Mouse (Mus musculus) stomach, postnatal 0 days (tissue): ENCODE results near the gene Parp14. TPM values are rescaled to one million over a fixed set of nuclear protein-coding genes. Genes with fewer than 3 reads are reported as not detected.
"Not testable (repeated sequence)": the region's sequence is repeated elsewhere in the genome, so short reads cannot be mapped to it uniquely, and the experiment has no call there.

Source experiments
- ATAC-seq: fragments of 200-750 bp; cut with Nextera tagmentation; 2 replicates; pipeline ENCODE4 v1.8.0; 2017; ENCODE audit not compliant: low FRiP score, low TSS enrichment
- DNase-seq: peaks from one replicate; pipeline ENCODE4 v3.0.0-alpha.2; 2016; ENCODE audit warnings: low spot score
- H3K27ac ChIP-seq: fragments of 300-500 bp; sonication (generic); replicated peaks from 2 replicates; pipeline ENCODE4 v1.5.1; 2014; ENCODE audit warnings: mild to moderate bottlenecking, control low read depth
- H3K27me3 ChIP-seq: fragments of 300-500 bp; sonication (generic); 2 replicates; pipeline ENCODE4 v1.6.1; 2014; ENCODE audit warnings: low read length; ENCODE audit not compliant: control insufficient read depth, insufficient read depth
- H3K36me3 ChIP-seq: fragments of 300-500 bp; sonication (generic); 2 replicates; pipeline ENCODE4 v1.6.1; 2014; ENCODE audit warnings: low read length, mixed read lengths; ENCODE audit not compliant: control insufficient read depth, insufficient read depth
- H3K4me1 ChIP-seq: fragments of 300-500 bp; sonication (generic); replicated peaks from 2 replicates; pipeline ENCODE4 v1.6.1; 2014; ENCODE audit warnings: antibody characterized with exemption; ENCODE audit not compliant: control insufficient read depth, insufficient read depth
- H3K4me2 ChIP-seq: fragments of 300-500 bp; sonication (generic); replicated peaks from 2 replicates; pipeline ENCODE4 v1.6.1; 2014; ENCODE audit warnings: low read depth, mild to moderate bottlenecking, control low read depth, moderate library complexity
- H3K4me3 ChIP-seq: fragments of 300-500 bp; sonication (generic); 2 replicates; pipeline ENCODE4 v1.5.1; 2014; ENCODE audit warnings: low read depth, low read length, control low read depth
- H3K9ac ChIP-seq: fragments of 300-500 bp; sonication (generic); 2 replicates; pipeline ENCODE4 v1.6.1; 2014; ENCODE audit warnings: mild to moderate bottlenecking, low read length, control low read depth, mixed read lengths
- H3K9me3 ChIP-seq: fragments of 300-500 bp; sonication (generic); 2 replicates; pipeline ENCODE4 v1.6.1; 2016; ENCODE audit warnings: low read length; ENCODE audit not compliant: control insufficient read depth
- CTCF ChIP-seq: IDR thresholded peaks from 2 replicates; pipeline ENCODE4 v1.5.1; 2016; ENCODE audit warnings: antibody characterized with exemption, low read depth, mild to moderate bottlenecking, moderate library complexity
- EP300 ChIP-seq: optimal IDR thresholded peaks from 2 replicates; pipeline ENCODE3; 2016; ENCODE audit warnings: antibody characterized with exemption
- WGBS: fragments of 180-500 bp; shearing (Covaris S2); extraction: QIAGEN DNeasy Blood & Tissue Kit; methylation state at CpG from one replicate; pipeline ENCODE4 v1.1.7; 2014; 5-methylcytosine and 5-hydroxymethylcytosine counted together
- polyA plus RNA-seq: library from polyadenylated mRNA; unstranded; fragments of >200 nt; fragmentation: Nextera tagmentation; extraction: Ambion mirVana; gene quantifications from 2 replicates; pipeline ENCODE4 v1.2.1, GENCODE M21; 2015

The Parp14 gene
- polyA plus RNA-seq, 1 experiment from 2014 or later, result 1.4 TPM

DNA sequence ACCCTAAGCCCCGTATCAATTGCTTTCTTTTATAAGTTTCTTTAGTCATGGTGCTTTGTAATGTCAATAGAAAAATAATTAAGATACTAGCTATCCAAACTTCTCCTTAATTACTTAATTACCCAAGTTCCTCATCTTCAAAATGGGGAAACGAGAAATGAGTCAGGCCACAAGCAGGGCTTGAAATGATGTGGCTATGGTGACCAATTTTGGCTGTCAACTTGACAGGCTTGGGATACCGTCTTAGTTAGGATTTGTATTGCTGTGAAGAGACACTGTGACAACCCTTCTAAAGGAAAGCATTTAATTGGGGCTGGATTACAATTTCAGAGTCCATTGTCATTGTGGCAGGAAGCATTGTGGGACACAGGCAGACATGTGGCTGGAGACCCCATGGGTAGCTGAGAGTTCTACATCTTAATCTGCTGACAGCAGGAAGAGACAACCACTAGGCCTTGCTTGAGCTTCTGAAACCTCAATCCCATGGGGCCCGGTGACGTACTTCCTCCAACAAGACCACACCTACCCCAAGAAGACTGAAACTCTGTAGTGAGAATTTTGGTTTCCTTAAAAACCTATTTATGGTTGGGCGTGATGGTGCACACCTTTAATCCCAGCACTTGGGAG, 31.8 kb upstream of the Parp14 start:
- Histone ChIP-seq H3K27ac (no peak overlapping the region), H3K4me3 (no peak overlapping the region), H3K9ac (no peak overlapping the region), H3K4me1 (no peaks in the 10 kb centered on the region), H3K9me3 (no peaks in the 10 kb centered on the region), H3K36me3 (no peaks in the 10 kb centered on the region), H3K27me3 (no peaks in the 10 kb centered on the region), H3K4me2 (no peak overlapping the region)
- TF ChIP-seq EP300 (no peak), CTCF (no peak)
- DNase-seq (no peak), ATAC-seq (no peak)
- 93% methylated on average over 6 of the region's 6 CpGs for WGBS

DNA sequence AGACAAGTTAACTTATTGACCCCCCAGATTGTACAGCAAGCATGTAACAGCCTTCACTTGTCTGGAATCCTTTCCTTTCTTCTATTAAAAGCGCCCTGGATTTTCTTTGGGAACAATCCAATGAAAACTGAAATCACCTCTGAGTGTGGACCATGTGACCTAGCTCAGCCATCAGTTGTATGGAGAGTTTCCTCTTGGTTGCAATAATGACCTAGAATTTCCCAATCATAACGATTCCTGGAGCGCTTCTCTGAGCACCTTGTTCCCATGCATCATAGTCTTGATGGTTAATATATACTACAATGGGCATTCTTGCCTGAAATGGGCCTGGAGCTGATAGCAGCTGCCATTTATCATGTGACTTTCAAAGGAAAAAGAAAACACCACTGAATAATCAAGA, 29.2 kb upstream of the Parp14 start:
- DNase-seq, result no peak
- Histone ChIP-seq H3K36me3 (no peaks in the 10 kb centered on the region), H3K9me3 (no peaks in the 10 kb centered on the region), H3K27me3 (no peaks in the 10 kb centered on the region), H3K4me3 (no peak overlapping the region), H3K27ac (no peak overlapping the region), H3K9ac (no peak overlapping the region), H3K4me2 (no peak overlapping the region), H3K4me1 (no peaks in the 10 kb centered on the region)
- no peak for ATAC-seq
- WGBS, result 72% methylated on average over 3 of the region's 3 CpGs
- no peak for TF ChIP-seq EP300
- no peak for TF ChIP-seq CTCF

DNA sequence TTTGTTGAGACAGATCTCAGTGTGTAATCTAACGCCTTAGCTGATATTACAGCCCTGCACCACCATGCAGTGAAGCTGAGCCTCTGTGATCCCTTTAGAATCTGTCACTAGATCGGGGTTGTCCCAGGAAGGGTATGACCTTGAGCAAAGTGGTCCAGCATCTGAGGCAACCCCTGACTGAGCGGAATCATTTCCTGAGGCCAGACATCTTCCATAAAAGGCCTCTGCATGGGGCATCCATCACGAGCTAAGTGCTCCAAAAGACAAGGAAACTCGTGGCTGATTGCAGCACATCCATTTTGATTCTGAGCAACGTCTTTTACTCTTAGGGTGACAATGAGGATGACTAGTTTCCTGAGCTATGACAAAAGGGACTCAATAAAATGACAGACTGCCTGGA, 23.7 kb upstream of the Parp14 start:
- Histone ChIP-seq H3K27ac (no peak overlapping the region), H3K4me3 (no peak overlapping the region), H3K9ac (no peak overlapping the region), H3K4me2 (no peak overlapping the region), H3K36me3 (no peaks in the 10 kb centered on the region), H3K9me3 (no peaks in the 10 kb centered on the region), H3K4me1 (no peaks in the 10 kb centered on the region), H3K27me3 (no peaks in the 10 kb centered on the region)
- no peak for TF ChIP-seq CTCF
- no peak for TF ChIP-seq EP300
- DNase-seq (no peak), ATAC-seq (no peak)
- 38% methylated on average over 6 of the region's 6 CpGs for WGBS

DNA sequence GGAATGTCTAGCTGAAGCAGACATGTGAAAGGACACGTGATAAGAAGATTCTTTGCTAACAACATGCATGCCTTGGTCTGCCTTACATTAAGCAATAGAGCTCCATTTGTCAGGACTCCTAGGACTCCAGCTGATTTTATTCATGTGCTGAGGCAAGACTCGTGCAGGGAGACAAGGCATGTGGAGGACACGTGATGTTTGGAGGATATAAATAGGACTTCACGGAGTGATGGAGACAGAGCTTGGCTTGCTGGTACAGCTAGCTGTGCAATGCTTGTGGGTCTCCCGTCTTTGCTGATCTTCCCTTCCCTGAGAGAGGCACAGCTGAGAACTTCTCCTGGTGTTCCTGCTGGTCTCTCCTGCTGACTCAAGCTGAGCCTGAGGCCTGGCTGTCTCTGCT, 20.3 kb upstream of the Parp14 start:
- H3K4me3 ChIP-seq, H3K27ac ChIP-seq, ATAC-seq, H3K27me3 ChIP-seq, H3K4me2 ChIP-seq, H3K4me1 ChIP-seq, H3K9ac ChIP-seq, H3K9me3 ChIP-seq, H3K36me3 ChIP-seq, DNase-seq: not testable (repeated sequence)
- WGBS, result 56% methylated on average over 5 of the region's 5 CpGs

DNA sequence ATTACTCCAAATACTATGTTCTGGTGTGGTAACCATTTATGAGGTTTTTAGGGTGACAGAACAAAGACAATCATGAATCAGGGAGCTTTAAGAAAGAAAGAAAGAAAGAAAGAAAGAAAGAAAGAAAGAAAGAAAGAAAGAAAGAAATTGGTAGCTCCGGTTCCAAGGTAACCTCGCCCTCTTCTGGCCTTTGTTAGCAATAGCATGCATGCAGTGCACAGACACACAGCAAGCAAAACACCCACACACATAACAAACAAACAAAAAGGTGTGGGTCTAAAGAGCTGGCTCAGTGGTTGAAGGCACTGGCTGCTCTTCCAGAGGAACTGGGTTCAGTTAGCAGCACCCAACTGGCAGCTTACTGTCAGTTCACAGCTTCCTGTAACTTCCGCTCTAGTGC, 19.3 kb upstream of the Parp14 start:
- TF ChIP-seq CTCF, result peak; percentile 62
- no peak for TF ChIP-seq EP300
- WGBS, result 73% methylated on average over 3 of the region's 3 CpGs
- Histone ChIP-seq H3K36me3 (no peaks in the 10 kb centered on the region), H3K4me1 (no peaks in the 10 kb centered on the region), H3K27me3 (no peaks in the 10 kb centered on the region), H3K9me3 (no peaks in the 10 kb centered on the region), H3K27ac (no peak overlapping the region), H3K9ac (no peak overlapping the region), H3K4me3 (no peak overlapping the region), H3K4me2 (no peak overlapping the region)
- ATAC-seq (no peak), DNase-seq (no peak)

DNA sequence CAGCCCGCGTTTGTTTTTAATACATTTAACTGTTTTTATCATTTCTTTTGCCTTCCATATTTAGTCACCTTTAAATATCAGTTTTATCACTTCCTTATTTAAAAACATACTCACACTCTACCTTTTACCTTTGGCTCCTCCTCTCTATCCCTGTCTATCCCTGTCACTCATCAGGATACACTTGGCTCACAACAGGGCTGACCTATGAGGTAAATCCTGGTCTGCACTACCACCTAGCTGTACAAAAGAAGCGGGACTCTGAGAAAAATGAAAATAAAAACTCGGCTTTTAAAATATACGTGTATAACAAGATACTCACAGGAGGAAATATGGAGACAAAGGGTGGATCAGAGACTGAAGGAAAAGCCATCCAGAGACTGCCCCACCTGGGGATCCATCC, 17.6 kb upstream of the Parp14 start:
- H3K4me3 ChIP-seq, result no peak overlapping the region
- no peak overlapping the region for H3K4me2 ChIP-seq
- WGBS, result 87% methylated on average over 5 of the region's 5 CpGs
- ATAC-seq (no peak), DNase-seq (no peak)
- no peaks in the 10 kb centered on the region for H3K36me3 ChIP-seq
- no peaks in the 10 kb centered on the region for H3K4me1 ChIP-seq
- H3K9ac ChIP-seq, result no peak overlapping the region
- H3K9me3 ChIP-seq, result no peaks in the 10 kb centered on the region
- no peak overlapping the region for H3K27ac ChIP-seq
- no peaks in the 10 kb centered on the region for H3K27me3 ChIP-seq
- 0 out of 2 replicates have a peak, but pooled peaks have one; percentile 7 for TF ChIP-seq CTCF
- TF ChIP-seq EP300, result no peak
